Mouse (Mus musculus): ENCODE results near the gene Tcp11.

The Tcp11 gene

DNA sequence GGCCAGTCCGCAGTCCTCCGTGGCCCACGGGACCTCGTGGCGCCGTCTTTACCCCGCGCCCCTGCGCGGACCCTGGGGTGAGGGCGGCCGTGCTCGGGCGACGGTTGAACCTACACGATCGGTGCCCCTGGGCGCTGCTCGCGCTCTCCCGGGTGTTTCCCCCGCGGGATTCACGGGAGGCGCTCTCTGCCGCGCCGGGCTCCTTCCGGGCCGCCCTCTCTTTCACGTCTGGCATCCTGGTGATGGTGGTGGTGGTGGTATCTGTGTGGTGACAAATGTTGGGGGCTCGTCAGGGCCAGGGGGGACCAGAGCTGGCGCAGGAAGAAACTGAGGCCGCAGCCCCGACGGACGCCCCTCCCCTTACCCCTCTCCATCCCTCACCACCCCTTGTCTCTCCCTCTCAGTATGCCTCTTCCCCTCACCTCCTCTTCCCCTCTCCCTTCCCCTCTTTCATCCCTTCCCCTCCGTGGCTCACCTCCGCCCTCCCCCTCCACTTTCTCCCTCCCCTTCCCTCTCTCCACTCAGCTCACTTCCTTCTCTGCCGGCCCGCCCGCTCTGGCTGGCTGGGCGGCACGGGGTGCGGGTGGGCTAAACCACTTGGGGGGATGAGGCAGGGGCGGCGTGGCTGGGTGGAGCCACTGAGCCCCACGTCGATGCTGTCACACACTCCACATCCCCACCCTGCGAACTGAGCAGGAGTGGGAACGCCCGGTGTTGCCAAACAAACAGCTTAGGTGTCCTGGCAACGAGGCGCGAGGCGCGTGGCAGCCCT lies at the start of gene Tcp11:
Gene Tcp11, minus strand, starts transcription at position 595 of the 772 bp plus-strand sequence.
- no peak for DNase-seq

GRCm38 (mm10) chr17:28129796-28130195 lies 49.4 kb upstream of the Tcp11 start:
- no peak for DNase-seq

- no peak for DNase-seq
Measured at GRCm38 (mm10) chr17:28124368-28124767, 43.9 kb upstream of the Tcp11 start.

DNA sequence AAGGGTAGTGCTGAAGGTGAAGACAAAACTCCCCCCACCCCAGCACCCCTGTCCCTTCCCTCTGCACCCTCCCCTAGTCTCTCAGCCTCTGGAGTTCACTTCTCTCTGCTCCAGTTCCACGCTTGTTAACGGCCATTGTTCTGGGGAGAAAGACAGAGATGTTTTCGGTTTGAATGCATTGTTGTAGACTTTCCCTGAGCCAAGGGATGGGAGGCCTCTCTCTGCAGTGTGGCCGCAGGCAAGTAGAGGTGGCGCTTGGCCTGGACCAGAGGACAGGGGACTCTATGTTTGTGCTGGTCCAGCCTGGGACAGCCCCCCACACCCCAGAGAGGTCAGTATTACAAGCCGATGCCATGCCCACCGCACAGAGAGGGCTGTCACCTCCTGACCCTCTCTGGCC lies 43.2 kb upstream of the Tcp11 start:
- DNase-seq = no peak

GRCm38 (mm10) chr17:28122949-28123348 lies 42.5 kb upstream of the Tcp11 start:
- DNase-seq = no peak

GRCm38 (mm10) chr17:28120460-28120859 lies 40.0 kb upstream of the Tcp11 start:
- DNase-seq = no peak

DNA sequence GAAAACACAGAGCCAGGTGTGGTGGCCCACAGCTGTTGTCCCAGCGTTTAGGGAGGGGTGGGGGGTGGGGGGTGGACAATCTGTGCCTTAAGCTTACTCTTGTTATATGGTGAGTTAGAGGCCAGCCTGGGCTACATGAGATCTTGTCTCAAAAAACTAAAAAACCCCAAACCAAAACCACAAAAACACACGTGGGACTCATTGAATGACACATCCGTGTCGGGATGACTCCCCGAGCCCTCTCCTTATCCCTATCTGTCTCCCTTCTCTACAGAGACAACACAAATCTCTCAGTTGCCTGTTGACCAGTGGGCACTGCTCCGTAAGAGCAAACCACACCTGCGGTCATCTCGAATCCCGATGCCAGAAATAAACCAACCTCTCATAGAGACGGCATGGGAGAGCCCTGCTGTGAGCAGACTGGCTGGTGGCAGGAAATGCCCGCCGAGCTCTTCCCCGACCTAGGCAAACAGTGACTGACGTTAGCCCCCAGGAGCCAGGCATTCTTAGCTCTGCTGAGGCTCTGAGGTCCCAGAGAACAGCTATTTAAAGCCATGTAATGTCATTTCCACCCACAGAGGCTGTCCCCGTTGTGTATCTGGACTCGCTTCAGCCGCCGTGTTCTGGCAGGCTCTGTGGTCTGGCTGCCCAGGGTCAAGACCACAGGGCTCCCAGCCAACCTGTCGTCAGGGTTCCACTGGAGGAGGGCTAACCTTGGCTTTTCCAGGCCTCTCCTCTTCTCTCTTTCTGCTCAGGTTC lies 37.2 kb upstream of the Tcp11 start:
- no peak for DNase-seq

DNA sequence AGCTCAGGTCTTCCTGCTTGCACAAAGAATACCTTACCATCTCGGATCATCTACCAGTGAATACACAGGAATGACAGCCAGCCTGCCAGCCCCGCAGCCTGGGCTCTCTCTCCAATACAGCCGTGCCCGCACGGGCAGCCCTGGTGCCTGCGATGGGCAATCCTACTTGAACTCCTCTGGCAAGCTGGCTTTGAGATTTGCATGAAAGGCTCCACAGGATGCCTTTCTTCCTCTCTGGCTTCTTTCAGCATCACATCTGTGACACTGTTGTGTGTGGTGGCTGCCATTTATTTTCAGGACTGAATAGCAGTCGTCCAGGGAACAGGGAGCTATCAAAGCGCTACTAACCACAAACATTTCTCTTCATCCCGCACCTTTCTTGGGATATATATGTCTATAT lies 35.9 kb upstream of the Tcp11 start:
- DNase-seq = no peak

GRCm38 (mm10) chr17:28112266-28112665 lies 31.8 kb upstream of the Tcp11 start:
- no peak for DNase-seq

- no peak for DNase-seq
Measured at GRCm38 (mm10) chr17:28107275-28107674, 26.8 kb upstream of the Tcp11 start.

DNA sequence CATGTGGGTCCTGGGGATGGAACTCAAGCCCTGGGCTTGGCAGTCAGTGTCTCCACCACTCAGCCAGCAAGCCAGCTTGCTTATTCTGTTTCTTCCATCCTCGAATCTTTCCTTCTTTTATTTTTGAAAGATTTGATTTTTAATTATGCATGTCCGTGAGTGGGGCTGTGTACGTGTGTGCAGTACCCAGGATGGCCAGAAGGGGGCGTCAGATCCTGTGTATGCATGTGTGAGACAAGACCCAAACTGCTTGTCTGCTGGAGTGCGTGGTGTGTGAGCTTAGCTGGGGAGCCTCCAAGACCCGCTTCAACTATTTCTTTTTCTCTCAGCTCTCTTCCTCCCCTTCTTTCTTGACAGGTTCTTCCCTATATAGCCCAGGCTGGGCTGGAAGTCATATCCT lies 25.9 kb upstream of the Tcp11 start:
- no peak for DNase-seq

- DNase-seq = no peak
Measured at GRCm38 (mm10) chr17:28104416-28104815, 24.0 kb upstream of the Tcp11 start.

DNA sequence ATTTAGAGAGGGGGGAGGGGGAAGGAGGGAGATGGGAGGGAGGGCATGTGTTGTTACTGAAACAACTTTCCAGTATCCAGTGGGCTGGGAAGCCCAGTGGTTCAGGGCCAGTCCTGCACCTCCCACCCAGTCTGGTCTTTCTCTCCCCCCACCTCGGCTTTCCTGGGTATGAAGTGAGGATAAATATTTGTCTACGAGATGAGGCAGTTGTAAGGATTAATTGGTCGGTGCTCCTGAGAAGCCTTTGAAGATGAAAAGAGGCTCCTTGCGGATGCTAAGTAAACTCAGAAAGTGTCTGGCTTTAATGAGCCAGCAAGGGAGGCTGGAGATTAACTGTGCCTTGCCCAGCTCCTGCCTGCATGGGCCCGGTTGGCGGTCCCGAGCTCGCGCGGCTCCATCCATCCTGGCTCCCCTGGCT lies 21.5 kb upstream of the Tcp11 start:
- DNase-seq = no peak

GRCm38 (mm10) chr17:28101284-28101887 lies 20.9 kb upstream of the Tcp11 start:
- no peak for DNase-seq

DNA sequence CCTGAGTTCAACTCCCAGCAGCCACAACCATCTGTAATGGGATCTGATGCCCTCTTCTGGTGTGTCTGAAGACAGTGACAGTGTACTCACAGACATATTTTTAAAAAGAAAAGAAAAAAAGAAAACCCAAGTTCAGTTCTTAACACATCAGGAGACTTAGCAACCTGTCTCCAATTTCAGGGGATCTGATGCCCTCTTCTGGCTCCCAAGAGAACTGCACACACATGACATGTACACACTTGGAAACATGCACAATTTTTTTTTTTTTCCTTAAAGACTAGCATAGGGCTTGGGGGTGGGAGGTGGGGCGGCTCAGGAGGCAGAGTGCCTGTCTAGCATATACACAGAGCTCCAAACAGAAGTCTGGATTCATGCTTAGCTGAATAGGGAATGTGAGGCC lies 20.2 kb upstream of the Tcp11 start:
- no peak for DNase-seq

DNA sequence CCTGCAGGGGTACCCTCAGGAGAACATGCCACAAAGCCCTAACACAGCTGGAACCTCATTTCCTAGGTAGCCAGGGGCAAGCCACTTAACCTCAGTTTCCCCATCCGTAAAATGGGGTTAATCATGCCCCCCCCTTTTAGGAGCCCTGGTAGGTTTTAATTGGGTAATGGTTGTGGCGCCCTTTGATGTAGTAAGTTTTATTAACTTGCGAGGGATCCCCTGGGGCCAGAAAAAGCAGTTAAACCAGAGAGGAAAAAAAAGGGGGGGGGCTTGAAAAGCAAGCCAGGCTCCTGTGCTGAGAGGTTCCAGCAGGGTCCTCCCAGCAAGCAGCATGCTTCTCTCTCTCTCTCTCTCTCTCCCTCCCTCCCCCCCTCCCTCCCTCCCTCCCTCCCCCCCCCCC lies 18.6 kb upstream of the Tcp11 start:
- no peak for DNase-seq

DNA sequence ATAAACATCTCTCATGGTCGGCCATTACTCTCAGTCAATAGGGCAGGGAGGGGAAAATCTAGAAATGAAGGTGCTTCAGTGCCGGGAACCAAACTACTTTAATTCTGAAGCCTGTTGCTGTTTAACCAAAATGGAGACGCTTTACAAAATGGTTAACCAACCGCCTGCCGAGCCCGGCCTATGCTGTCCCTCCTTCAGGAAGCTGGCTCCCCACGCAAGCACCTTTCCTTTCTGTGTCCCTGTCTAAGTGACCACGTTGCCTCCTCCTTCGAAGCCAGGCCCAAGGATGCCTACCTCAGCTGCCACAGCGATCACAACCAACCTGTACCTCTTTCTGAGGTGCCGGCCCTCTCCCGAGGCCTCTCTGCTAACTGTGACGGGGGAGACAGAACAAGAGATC lies 16.9 kb upstream of the Tcp11 start:
- peak; percentile 40 for DNase-seq

DNA sequence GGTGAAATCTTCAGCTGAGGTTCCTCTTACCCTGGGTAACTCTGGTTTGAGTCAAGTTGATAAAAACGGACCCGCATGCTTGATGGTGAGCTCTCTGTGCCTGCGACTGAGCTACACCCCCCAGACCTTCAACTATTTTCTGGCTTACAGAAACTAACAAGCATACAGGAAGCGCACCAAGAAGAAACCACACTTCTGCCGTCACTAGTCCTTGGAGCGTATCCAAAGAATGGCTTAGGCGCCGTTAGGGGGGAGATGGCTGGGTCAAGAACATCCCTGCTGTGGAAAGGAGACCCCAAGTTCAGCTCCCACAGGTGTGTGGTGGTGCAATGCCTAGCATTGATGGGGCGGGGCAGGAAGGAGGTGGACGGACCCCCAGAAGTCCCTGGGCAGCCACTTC lies 16.0 kb upstream of the Tcp11 start:
- DNase-seq = no peak

GRCm38 (mm10) chr17:28093837-28094236 lies 13.4 kb upstream of the Tcp11 start:
- no peak for DNase-seq

GRCm38 (mm10) chr17:28092297-28092696 lies 11.9 kb upstream of the Tcp11 start:
- DNase-seq = no peak

DNA sequence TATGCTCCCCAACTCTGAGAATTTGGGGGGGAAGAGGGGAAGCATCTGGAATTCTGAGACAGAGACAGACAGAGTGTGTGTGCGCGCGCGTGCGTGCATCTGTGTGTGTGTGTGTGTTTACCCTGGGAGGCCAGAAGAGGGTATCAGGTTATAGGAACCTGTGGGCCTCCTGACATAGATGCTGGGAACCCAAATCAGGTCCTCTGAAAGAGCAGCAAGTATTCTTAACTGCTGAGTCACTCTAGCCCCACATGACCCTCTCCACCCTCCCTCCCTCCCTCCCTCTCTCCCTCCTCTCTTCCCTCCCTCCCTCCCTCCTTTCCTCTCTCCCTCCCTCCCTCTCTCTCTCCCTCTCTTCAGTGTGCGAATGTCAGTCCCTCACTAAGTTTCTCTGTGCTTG lies 8.3 kb upstream of the Tcp11 start:
- DNase-seq = no peak

GRCm38 (mm10) chr17:28087430-28087829 lies 7.0 kb upstream of the Tcp11 start:
- no peak for DNase-seq

DNA sequence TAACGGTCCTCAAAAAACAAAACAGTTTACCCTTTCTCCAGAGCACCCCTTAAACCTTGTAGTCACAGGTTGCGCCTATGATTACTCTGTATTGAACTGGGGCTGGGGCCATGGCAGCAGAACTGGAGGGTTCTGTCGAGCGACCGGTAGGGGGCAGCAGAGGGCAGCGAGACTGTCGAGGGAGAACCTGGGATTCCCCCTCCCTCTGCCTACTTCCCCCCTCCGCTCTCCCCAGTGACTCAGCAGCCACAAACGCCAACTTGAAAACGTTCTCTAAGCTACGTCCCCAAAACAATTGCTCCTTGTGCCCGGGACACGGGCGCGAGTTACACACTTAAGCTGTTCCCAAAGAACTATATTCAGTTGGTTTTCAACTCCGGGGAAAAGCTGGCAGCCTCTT lies 4.5 kb upstream of the Tcp11 start:
- DNase-seq = peak; percentile 87

GRCm38 (mm10) chr17:28084395-28084905 lies 4.0 kb upstream of the Tcp11 start:
- DNase-seq = no peak

Measured in kidney, adult 18-20 months (tissue).